Mouse (Mus musculus): ENCODE data around the gene Kif17. TPM values are rescaled to one million over a fixed set of nuclear protein-coding genes. Genes with fewer than 3 reads are reported as not detected.
A peak's percentile ranks its signal among the peaks of the same experiment; 100 is the strongest.

Kif17 gene
- polyA plus RNA-seq, 1 experiment: 1.4 TPM

GRCm38 (mm10) chr4:138217951-138218685 lies 32.1 kb upstream of the Kif17 start:
- Histone ChIP-seq H3K9me3 (no peaks in the 10 kb centered on the region), H3K27me3 (replicated peaks) (no peaks in the 10 kb centered on the region), H3K4me3 (replicated peaks) (peak overlapping the region; percentile 99), H3K36me3 (replicated peaks; ENCODE audit: low read length) (peaks cover 44% of the 10 kb centered on the region), H3K4me1 (peaks cover 81% of the 10 kb centered on the region)
- TF ChIP-seq GATA1 (IDR thresholded peaks at IDR 0.05; ENCODE audit: borderline replicate concordance, low read length) (no peak), FLI1 (IDR thresholded peaks at IDR 0.05; ENCODE audit: low read length) (no peak)

GRCm38 (mm10) chr4:138219331-138219730 lies 30.9 kb upstream of the Kif17 start:
- TF ChIP-seq FLI1 (IDR thresholded peaks at IDR 0.05; ENCODE audit: low read length): no peak
- TF ChIP-seq GATA1 (IDR thresholded peaks at IDR 0.05; ENCODE audit: borderline replicate concordance, low read length): no peak
- H3K36me3 ChIP-seq (replicated peaks; ENCODE audit: low read length): peaks cover 56% of the 10 kb centered on the region
- H3K4me3 ChIP-seq (replicated peaks): peak overlapping the region; percentile 99
- H3K9me3 ChIP-seq: no peaks in the 10 kb centered on the region
- H3K4me1 ChIP-seq: peaks cover 81% of the 10 kb centered on the region
- H3K27me3 ChIP-seq (replicated peaks): no peaks in the 10 kb centered on the region

DNA sequence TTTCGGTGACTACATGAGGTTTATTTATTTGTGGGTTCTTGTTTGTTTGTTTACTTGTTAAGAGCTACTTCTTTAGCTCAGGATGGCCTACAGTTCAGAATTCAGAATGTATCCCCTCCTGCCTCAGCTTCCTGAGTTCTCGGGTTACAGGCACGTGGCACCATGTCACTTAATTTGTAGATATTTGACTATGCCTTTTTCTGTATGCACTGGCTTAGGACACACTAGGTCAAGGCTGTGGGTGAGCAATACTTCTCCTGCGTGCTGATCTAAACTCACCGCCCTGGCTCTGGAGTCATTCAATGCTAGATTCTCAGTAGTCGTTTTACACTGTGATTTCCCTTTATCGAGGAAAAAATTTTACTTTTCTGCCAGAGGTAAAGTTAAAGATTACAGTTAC lies 29.5 kb upstream of the Kif17 start:
- TF ChIP-seq FLI1 (IDR thresholded peaks at IDR 0.05; ENCODE audit: low read length) (no peak), GATA1 (IDR thresholded peaks at IDR 0.05; ENCODE audit: borderline replicate concordance, low read length) (no peak)
- H3K27me3 ChIP-seq (replicated peaks): no peaks in the 10 kb centered on the region
- peak overlapping the region; percentile 99 for H3K4me3 ChIP-seq (replicated peaks)
- H3K36me3 ChIP-seq (replicated peaks; ENCODE audit: low read length): peaks cover 69% of the 10 kb centered on the region
- peaks cover 69% of the 10 kb centered on the region for H3K4me1 ChIP-seq
- H3K9me3 ChIP-seq: no peaks in the 10 kb centered on the region

DNA sequence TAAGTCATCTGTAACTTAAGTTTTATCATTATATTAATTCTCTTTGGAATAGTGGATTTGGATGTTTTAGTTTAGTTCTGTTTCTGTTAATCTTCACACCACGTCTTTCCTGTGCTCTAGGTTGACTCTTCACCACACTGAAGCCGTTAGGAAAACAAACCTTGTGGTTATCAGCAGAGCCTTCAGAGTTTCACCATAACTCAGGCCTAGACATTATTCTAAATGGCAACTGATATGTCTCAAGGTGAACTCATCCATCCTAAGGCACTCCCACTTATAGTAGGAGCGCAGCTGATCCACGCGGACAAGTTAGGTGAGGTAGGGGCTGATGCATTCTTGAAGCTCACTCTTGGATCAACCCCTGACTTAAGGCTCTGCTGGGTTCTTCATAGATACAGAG lies 28.8 kb upstream of the Kif17 start:
- H3K9me3 ChIP-seq: no peaks in the 10 kb centered on the region
- peak overlapping the region; percentile 99 for H3K4me3 ChIP-seq (replicated peaks)
- H3K27me3 ChIP-seq (replicated peaks): no peaks in the 10 kb centered on the region
- no peak for TF ChIP-seq FLI1 (IDR thresholded peaks at IDR 0.05; ENCODE audit: low read length)
- TF ChIP-seq GATA1 (IDR thresholded peaks at IDR 0.05; ENCODE audit: borderline replicate concordance, low read length): no peak
- peaks cover 64% of the 10 kb centered on the region for H3K4me1 ChIP-seq
- peaks cover 76% of the 10 kb centered on the region for H3K36me3 ChIP-seq (replicated peaks; ENCODE audit: low read length)

DNA sequence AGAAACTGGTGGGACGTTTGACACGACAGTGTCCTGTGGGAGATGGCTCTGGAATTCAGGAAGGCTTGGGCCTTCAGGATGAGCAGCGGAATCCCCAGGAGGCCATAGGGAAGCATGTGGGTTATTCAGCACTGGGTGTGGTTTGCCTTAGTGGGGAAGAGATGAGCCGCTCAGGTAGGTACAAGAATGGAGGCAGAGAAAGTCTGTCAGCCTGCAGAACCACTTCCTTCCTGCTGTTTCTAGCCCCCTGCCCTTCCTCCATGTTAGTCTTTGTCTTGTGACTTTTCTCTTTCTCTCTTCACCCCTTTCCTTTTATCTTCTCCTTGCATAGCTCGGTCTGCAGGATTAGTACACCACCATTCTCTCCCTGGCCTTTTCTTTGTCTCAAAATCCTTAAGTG lies 27.8 kb upstream of the Kif17 start:
- H3K4me3 ChIP-seq (replicated peaks): peak overlapping the region; percentile 25
- H3K36me3 ChIP-seq (replicated peaks; ENCODE audit: low read length): peaks cover 84% of the 10 kb centered on the region
- H3K9me3 ChIP-seq: no peaks in the 10 kb centered on the region
- H3K4me1 ChIP-seq: peaks cover 64% of the 10 kb centered on the region
- no peaks in the 10 kb centered on the region for H3K27me3 ChIP-seq (replicated peaks)
- TF ChIP-seq GATA1 (IDR thresholded peaks at IDR 0.05; ENCODE audit: borderline replicate concordance, low read length) (no peak), FLI1 (IDR thresholded peaks at IDR 0.05; ENCODE audit: low read length) (no peak)

DNA sequence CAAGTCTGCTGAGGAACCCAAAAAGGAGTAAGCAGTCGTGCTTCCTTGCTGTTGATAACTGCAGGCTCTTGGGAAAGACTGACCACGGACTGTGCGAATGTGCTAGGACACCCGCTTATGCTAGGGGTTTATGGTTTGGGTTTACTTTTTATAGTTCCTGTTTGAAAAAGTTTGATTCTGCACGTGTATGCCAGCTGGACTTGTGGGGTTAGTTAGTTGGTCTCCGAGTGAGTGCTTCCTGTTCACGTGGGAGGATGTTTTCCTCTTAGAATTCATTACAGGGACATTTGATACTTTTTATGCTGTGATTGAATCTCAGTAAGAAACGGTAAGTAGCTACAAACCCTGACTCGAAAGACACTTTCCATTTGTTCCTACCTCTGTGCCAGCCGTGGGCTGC lies 26.6 kb upstream of the Kif17 start:
- H3K9me3 ChIP-seq: no peaks in the 10 kb centered on the region
- H3K4me3 ChIP-seq (replicated peaks): no peak overlapping the region
- H3K4me1 ChIP-seq: peaks cover 57% of the 10 kb centered on the region
- H3K27me3 ChIP-seq (replicated peaks): no peaks in the 10 kb centered on the region
- peaks cover 93% of the 10 kb centered on the region for H3K36me3 ChIP-seq (replicated peaks; ENCODE audit: low read length)
- no peak for TF ChIP-seq FLI1 (IDR thresholded peaks at IDR 0.05; ENCODE audit: low read length)
- TF ChIP-seq GATA1 (IDR thresholded peaks at IDR 0.05; ENCODE audit: borderline replicate concordance, low read length): no peak

DNA sequence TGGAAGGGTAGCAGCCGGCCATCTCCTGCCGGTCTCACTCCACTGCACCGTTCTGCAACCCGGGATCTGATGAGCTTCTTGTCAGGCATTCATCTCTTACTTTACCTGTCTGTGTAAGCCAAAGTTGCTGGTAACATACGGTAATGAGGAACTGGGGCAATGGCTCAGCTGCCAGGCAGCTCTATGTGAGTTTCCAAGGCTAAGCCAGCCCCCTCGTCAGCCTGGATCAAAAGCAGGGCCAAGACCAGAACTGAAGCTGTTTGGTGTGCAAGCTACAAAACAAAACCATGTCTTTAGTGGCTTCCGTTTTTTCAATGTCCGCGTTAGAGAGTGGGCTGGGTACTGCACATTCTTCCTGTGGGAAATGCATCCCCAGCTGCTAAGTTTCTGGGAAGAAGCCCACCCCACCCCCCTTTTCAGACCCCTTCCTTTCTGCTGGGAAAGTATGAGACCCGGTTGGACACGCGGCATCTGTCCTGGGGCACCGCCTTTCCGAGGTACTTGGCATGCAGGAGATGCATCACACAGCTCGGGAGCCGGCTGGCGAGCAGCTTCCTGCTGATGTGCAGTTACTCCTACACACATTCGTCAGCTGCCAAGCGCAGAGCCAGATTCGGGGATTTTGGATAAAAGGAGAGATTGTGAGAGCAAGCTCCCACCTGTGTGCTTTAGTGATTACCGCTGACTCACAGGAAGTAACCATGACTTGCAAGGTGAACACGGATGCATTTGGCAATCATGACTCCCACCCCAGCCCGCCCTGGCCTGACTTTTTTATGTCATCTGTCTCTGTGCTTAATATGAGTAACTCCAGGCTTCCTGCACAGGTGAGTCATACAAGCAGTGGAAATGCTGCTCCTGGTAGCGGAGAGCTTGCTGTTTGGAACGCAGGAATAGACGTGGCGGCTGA lies 3.2 kb upstream of the Kif17 start:
- Histone ChIP-seq H3K27me3 (replicated peaks) (peaks cover 18% of the 10 kb centered on the region), H3K4me1 (peaks cover 39% of the 10 kb centered on the region), H3K4me3 (replicated peaks) (no peak overlapping the region), H3K36me3 (replicated peaks; ENCODE audit: low read length) (peaks cover 70% of the 10 kb centered on the region), H3K9me3 (no peaks in the 10 kb centered on the region)
- TF ChIP-seq FLI1 (IDR thresholded peaks at IDR 0.05; ENCODE audit: low read length): no peak
- TF ChIP-seq GATA1 (IDR thresholded peaks at IDR 0.05; ENCODE audit: borderline replicate concordance, low read length): no peak

DNA sequence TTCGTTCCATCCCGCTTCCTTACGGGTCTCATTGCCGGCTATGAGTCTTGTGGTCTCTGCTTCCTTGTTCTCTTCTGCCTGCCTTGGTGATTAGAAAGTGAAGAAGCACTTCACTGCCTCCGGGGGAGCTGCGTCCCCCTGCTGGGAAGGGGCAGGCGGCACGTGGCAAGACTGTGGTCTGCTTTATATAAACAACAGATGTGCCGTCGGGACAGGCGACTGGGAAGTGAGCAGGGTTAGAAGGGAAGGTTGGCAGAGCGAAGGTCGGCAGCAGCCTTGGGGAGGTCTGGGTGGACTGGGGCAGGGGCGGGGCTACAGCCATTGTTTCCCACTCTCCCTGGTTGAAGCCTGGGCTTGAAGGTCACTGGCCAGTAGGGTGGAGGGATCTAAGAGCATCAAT lies 1.6 kb downstream of the Kif17 start:
- Histone ChIP-seq H3K9me3 (no peaks in the 10 kb centered on the region), H3K4me3 (replicated peaks) (peak overlapping the region; percentile 89), H3K4me1 (peaks cover 84% of the 10 kb centered on the region), H3K36me3 (replicated peaks; ENCODE audit: low read length) (peaks cover 64% of the 10 kb centered on the region), H3K27me3 (replicated peaks) (peaks cover 55% of the 10 kb centered on the region)
- TF ChIP-seq FLI1 (IDR thresholded peaks at IDR 0.05; ENCODE audit: low read length): no peak
- TF ChIP-seq GATA1 (IDR thresholded peaks at IDR 0.05; ENCODE audit: borderline replicate concordance, low read length): no peak

GRCm38 (mm10) chr4:138252231-138252630 lies 2.0 kb downstream of the Kif17 start:
- Histone ChIP-seq H3K36me3 (replicated peaks; ENCODE audit: low read length) (peaks cover 64% of the 10 kb centered on the region), H3K4me3 (replicated peaks) (peak overlapping the region; percentile 89), H3K27me3 (replicated peaks) (peaks cover 55% of the 10 kb centered on the region), H3K9me3 (no peaks in the 10 kb centered on the region), H3K4me1 (peaks cover 84% of the 10 kb centered on the region)
- no peak for TF ChIP-seq FLI1 (IDR thresholded peaks at IDR 0.05; ENCODE audit: low read length)
- no peak for TF ChIP-seq GATA1 (IDR thresholded peaks at IDR 0.05; ENCODE audit: borderline replicate concordance, low read length)

Measured in megakaryocyte, embryonic 14.5 days (primary cell).